Mouse (Mus musculus) megakaryocyte, embryonic 14.5 days (primary cell): ENCODE data around the gene Slc25a13. TPM values are rescaled to one million over a fixed set of nuclear protein-coding genes. Genes with fewer than 3 reads are reported as not detected.

ENCODE experiments used
- H3K27me3 ChIP-seq: replicated peaks from 2 replicates; pipeline ENCODE3; 2012; ENCODE audit warnings: inconsistent platforms
- H3K36me3 ChIP-seq: replicated peaks from 2 replicates; pipeline ENCODE3; 2012; ENCODE audit warnings: low read length, inconsistent platforms, mixed read lengths
- H3K4me1 ChIP-seq: 2 replicates; pipeline ENCODE4 v1.6.1; 2012; ENCODE audit warnings: inconsistent platforms
- H3K4me3 ChIP-seq: replicated peaks from 2 replicates; pipeline ENCODE3; 2012; ENCODE audit warnings: moderate library complexity, mild to moderate bottlenecking, inconsistent platforms
- H3K9me3 ChIP-seq: 2 replicates; pipeline ENCODE4 v1.6.1; 2012; ENCODE audit warnings: inconsistent platforms
- FLI1 ChIP-seq: IDR thresholded peaks from 2 replicates; pipeline ENCODE4 v1.6.1; 2012; ENCODE audit warnings: low read length, inconsistent platforms, mixed read lengths
- GATA1 ChIP-seq: IDR thresholded peaks from 3 replicates; pipeline ENCODE4 v1.6.1; 2012; ENCODE audit warnings: mixed read lengths, low read length, inconsistent platforms, borderline replicate concordance
- polyA plus RNA-seq: library from polyadenylated mRNA; stranded (reverse); fragments of >175 nt; gene quantifications from 2 replicates; pipeline ENCODE4 v1.2.3, GENCODE M21; 2012; ENCODE audit warnings: low replicate concordance; ENCODE audit not compliant: insufficient read depth

Slc25a13 gene
- polyA plus RNA-seq: 0.17 TPM in 1 of 2 replicates, not detected in the other

GRCm38 (mm10) chr6:6216507-6217285 is at the start of gene Slc25a13:
Slc25a13 (minus strand) TSS chr6:6217173.
- Histone ChIP-seq H3K36me3 (no peaks in the 10 kb centered on the region), H3K9me3 (no peaks in the 10 kb centered on the region), H3K27me3 (peaks cover 42% of the 10 kb centered on the region), H3K4me1 (peaks cover 16% of the 10 kb centered on the region), H3K4me3 (peak within 1 kb of the TSS; percentile 90)
- TF ChIP-seq FLI1 (no peak), GATA1 (no peak)

GRCm38 (mm10) chr6:6265761-6266160 is 48.8 kb upstream of the Slc25a13 start:
- Histone ChIP-seq H3K36me3 (no peaks in the 10 kb centered on the region), H3K4me1 (peaks cover 5% of the 10 kb centered on the region; the same call in 1 of the 2 replicates), H3K4me3 (no peak overlapping the region), H3K27me3 (peaks cover 8% of the 10 kb centered on the region), H3K9me3 (0 out of 2 replicates have a peak, but pooled peaks cover 9% of the 10 kb centered on the region)
- TF ChIP-seq GATA1 (no peak), FLI1 (no peak)

GRCm38 (mm10) chr6:6263293-6263911 is 46.4 kb upstream of the Slc25a13 start:
- Histone ChIP-seq H3K4me1 (peaks cover 5% of the 10 kb centered on the region; the same call in 1 of the 2 replicates), H3K27me3 (peaks cover 8% of the 10 kb centered on the region), H3K9me3 (0 out of 2 replicates have a peak, but pooled peaks cover 9% of the 10 kb centered on the region), H3K36me3 (no peaks in the 10 kb centered on the region), H3K4me3 (no peak overlapping the region)
- TF ChIP-seq GATA1: no peak
- TF ChIP-seq FLI1: no peak

GRCm38 (mm10) chr6:6260917-6261316 is 43.9 kb upstream of the Slc25a13 start:
- Histone ChIP-seq H3K27me3 (peaks cover 6% of the 10 kb centered on the region), H3K9me3 (0 out of 2 replicates have a peak, but pooled peaks cover 8% of the 10 kb centered on the region), H3K4me3 (no peak overlapping the region), H3K36me3 (no peaks in the 10 kb centered on the region), H3K4me1 (peaks cover 5% of the 10 kb centered on the region; the same call in 1 of the 2 replicates)
- no peak for TF ChIP-seq FLI1
- TF ChIP-seq GATA1: no peak

GRCm38 (mm10) chr6:6248500-6248899 is 31.5 kb upstream of the Slc25a13 start:
- TF ChIP-seq GATA1 (no peak), FLI1 (no peak)
- Histone ChIP-seq H3K9me3 (peaks cover 6% of the 10 kb centered on the region), H3K27me3 (no peaks in the 10 kb centered on the region), H3K4me3 (no peak overlapping the region), H3K36me3 (no peaks in the 10 kb centered on the region), H3K4me1 (no peaks in the 10 kb centered on the region)

GRCm38 (mm10) chr6:6243828-6244227 is 26.9 kb upstream of the Slc25a13 start:
- Histone ChIP-seq H3K4me3 (no peak overlapping the region), H3K36me3 (no peaks in the 10 kb centered on the region), H3K4me1 (no peaks in the 10 kb centered on the region), H3K9me3 (peaks cover 6% of the 10 kb centered on the region), H3K27me3 (peaks cover 4% of the 10 kb centered on the region)
- no peak for TF ChIP-seq FLI1
- TF ChIP-seq GATA1: no peak

GRCm38 (mm10) chr6:6242114-6242513 is 25.1 kb upstream of the Slc25a13 start:
- Histone ChIP-seq H3K36me3 (no peaks in the 10 kb centered on the region), H3K27me3 (peaks cover 6% of the 10 kb centered on the region), H3K9me3 (no peaks in the 10 kb centered on the region), H3K4me1 (no peaks in the 10 kb centered on the region), H3K4me3 (no peak overlapping the region)
- TF ChIP-seq FLI1 (no peak), GATA1 (no peak)

GRCm38 (mm10) chr6:6236788-6237298 is 19.9 kb upstream of the Slc25a13 start:
- no peak overlapping the region for H3K4me3 ChIP-seq
- TF ChIP-seq FLI1 (no peak), GATA1 (no peak)
- H3K27me3 ChIP-seq: peaks cover 11% of the 10 kb centered on the region

GRCm38 (mm10) chr6:6230262-6230661 is 13.3 kb upstream of the Slc25a13 start:
- H3K4me1 ChIP-seq: no peaks in the 10 kb centered on the region
- H3K4me3 ChIP-seq: no peak overlapping the region
- H3K36me3 ChIP-seq: no peaks in the 10 kb centered on the region
- H3K27me3 ChIP-seq: peaks cover 18% of the 10 kb centered on the region
- TF ChIP-seq FLI1 (no peak), GATA1 (no peak)
- 0 out of 2 replicates have a peak, but pooled peaks cover 10% of the 10 kb centered on the region for H3K9me3 ChIP-seq

More at GRCm38 (mm10) chr6:6236788-6237298, 19.9 kb upstream of the Slc25a13 start:
- H3K9me3 ChIP-seq: no peaks in the 10 kb centered on the region
- no peaks in the 10 kb centered on the region for H3K4me1 ChIP-seq
- no peaks in the 10 kb centered on the region for H3K36me3 ChIP-seq
